In genomic region chr9:50524936-50525335, GRCm38 (mm10) we compare ENCODE assay signal across 20 mouse cellular contexts. TPM values are rescaled to one million over a fixed set of nuclear protein-coding genes. Genes with fewer than 3 reads are reported as not detected.
"Had no signal": no experiment of that assay in that cellular context is flagged by ENCODE, and none has a peak within 500 bp of the region (broad histone marks: within the 10 kb centered on the region; RNA-seq: fewer than 3 reads in every experiment).

No protein-coding gene starts in this region.

- DNase-seq: kidney, postnatal 10 days; kidney, postnatal 4 days; left cerebral cortex, postnatal 4 days; lung, embryonic 14.5 days; lung, postnatal 14 days; retina, postnatal 1 day; right cerebral cortex, postnatal 4 days; spleen, adult 18-20 months; thymus, postnatal 36 days had no signal

- H3K27ac ChIP-seq: layer of hippocampus, adult 2 months; limb, embryonic 13.5 days; liver, embryonic 15.5 days; macrophage; midbrain, embryonic 12.5 days; neural tube, embryonic 13.5 days had no signal

- H3K4me3 ChIP-seq: layer of hippocampus, adult 2 months; limb, embryonic 13.5 days; liver, embryonic 15.5 days; midbrain, embryonic 12.5 days; neural tube, embryonic 13.5 days had no signal

RNA-seq across cellular contexts. Expression of gene Il18, which starts 29.7 kb away (rescaled TPM):
- total RNA-seq: megakaryocyte-erythroid progenitor cell, adult 5-6 weeks had no signal

RNA-seq across cellular contexts. Expression of gene Plet1, which starts 30.6 kb away (rescaled TPM):
- total RNA-seq: layer of hippocampus, adult 2 months; left cerebral cortex, postnatal 4 days; megakaryocyte-erythroid progenitor cell, adult 5-6 weeks had no signal
- polyA plus RNA-seq: macrophage had no signal

RNA-seq across cellular contexts. Expression of gene Tex12, which starts 36.2 kb away (rescaled TPM):
- total RNA-seq: layer of hippocampus, adult 2 months; layer of hippocampus, postnatal 10 days; left cerebral cortex, postnatal 4 days; megakaryocyte-erythroid progenitor cell, adult 5-6 weeks had no signal
- polyA plus RNA-seq: kidney, embryonic 14.5 days; limb, embryonic 13.5 days; liver, embryonic 15.5 days; lung, embryonic 14.5 days; macrophage; neural tube, embryonic 13.5 days; stomach, embryonic 14.5 days; thymus, postnatal 0 days had no signal
